Mouse (Mus musculus) midbrain, embryonic 10.5 days (tissue): ENCODE data around the gene Dnm2. TPM values are rescaled to one million over a fixed set of nuclear protein-coding genes. Genes with fewer than 3 reads are reported as not detected.

ENCODE experiments used
- DNase-seq: peaks from one replicate; pipeline ENCODE4 v3.0.0-alpha.2; 2017; ENCODE audit warnings: low spot score
- H3K27ac ChIP-seq: fragments of 300-500 bp; sonication (generic); replicated peaks from 2 replicates; pipeline ENCODE4 v1.5.1; 2016; ENCODE audit warnings: mild to moderate bottlenecking
- H3K27me3 ChIP-seq: fragments of 300-500 bp; sonication (generic); 2 replicates; pipeline ENCODE4 v1.6.1; 2016; ENCODE audit warnings: low read depth, mild to moderate bottlenecking; ENCODE audit not compliant: poor library complexity, severe bottlenecking
- H3K36me3 ChIP-seq: fragments of 300-500 bp; sonication (generic); 2 replicates; pipeline ENCODE4 v1.6.1; 2016; ENCODE audit warnings: mild to moderate bottlenecking, moderate library complexity
- H3K4me1 ChIP-seq: fragments of 300-500 bp; sonication (generic); 2 replicates; pipeline ENCODE4 v1.6.1; 2016
- H3K4me3 ChIP-seq: fragments of 300-500 bp; sonication (generic); 2 replicates; pipeline ENCODE4 v1.5.1; 2016; ENCODE audit warnings: mild to moderate bottlenecking, moderate library complexity
- H3K9me3 ChIP-seq: fragments of 300-500 bp; sonication (generic); replicated peaks from 2 replicates; pipeline ENCODE4 v1.6.1; 2016; ENCODE audit warnings: mild to moderate bottlenecking
- WGBS: fragments of 180-500 bp; shearing (Covaris S2); methylation state at CpG from one replicate; pipeline ENCODE4 v1.1.7; 2016; 5-methylcytosine and 5-hydroxymethylcytosine counted together
- microRNA-seq: library from miRNA; unstranded; fragments of <30 nt; microRNA quantifications from one replicate; pipeline ENCODE4, GENCODE M21; 2017
- polyA plus RNA-seq: library from polyadenylated mRNA; unstranded; fragments of >200 nt; fragmentation: Nextera tagmentation; extraction: Ambion mirVana; gene quantifications from 2 replicates; pipeline ENCODE4 v1.2.1, GENCODE M21; 2016

Dnm2 gene
- polyA plus RNA-seq, 1 experiment from 2014 or later: 70.4 TPM

DNA sequence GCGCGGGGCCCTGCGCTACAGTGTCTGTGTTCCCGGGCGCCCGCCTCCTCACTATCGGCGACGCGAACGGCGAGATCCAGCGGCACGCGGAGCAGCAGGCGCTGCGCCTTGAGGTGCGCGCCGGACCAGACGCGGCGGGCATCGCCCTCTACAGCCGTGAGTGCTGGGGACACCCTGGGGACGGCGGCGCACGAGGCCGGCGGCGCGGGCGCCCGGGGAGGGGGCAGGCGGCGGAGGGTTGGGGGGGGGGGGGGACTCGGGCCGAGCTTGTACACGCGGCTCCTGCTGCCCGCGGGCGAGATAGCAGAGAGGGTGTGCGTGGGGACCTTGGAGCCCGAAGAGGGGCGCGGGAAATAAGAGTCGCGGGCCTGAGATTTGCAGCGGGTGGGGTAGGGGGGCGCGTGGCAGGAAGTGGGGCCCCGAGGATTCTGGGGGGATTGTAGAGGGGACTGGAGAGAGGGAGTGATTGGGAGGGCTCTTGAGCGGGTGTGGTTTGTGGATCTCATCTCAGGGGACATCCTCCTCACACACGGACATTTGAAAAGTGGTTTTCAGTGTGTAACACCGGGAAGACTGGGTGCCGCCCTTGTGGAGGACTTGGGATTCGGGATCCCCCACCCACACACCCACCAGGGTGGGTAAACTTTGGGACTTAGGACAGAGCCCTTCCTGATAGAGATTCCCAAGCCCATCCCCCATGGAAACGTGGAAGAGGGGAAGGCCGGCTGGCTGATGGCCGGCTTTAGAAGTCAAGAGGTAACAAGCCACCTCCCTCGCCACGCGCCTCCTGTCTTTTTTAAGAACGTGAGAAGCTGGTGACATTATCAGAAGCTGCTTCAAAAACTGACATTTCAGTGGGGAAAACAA, 122.6 kb downstream of the Dnm2 start:
- H3K36me3 ChIP-seq: peaks cover 36% of the 10 kb centered on the region
- H3K27ac ChIP-seq: peak overlapping the region; percentile 99
- H3K4me3 ChIP-seq: peak overlapping the region; percentile 94
- peaks cover 30% of the 10 kb centered on the region for H3K4me1 ChIP-seq
- H3K27me3 ChIP-seq: no peaks in the 10 kb centered on the region
- H3K9me3 ChIP-seq: no peaks in the 10 kb centered on the region
- WGBS: 1% methylated on average over 64 of the region's 66 CpGs
- peak; percentile 74 for DNase-seq

- Histone ChIP-seq H3K36me3 (peaks cover 63% of the 10 kb centered on the region), H3K9me3 (no peaks in the 10 kb centered on the region), H3K4me3 (no peak overlapping the region), H3K27me3 (no peaks in the 10 kb centered on the region), H3K4me1 (peaks cover 16% of the 10 kb centered on the region), H3K27ac (no peak overlapping the region)
- WGBS: 94% methylated on average over 2 of the region's 2 CpGs
- no peak for DNase-seq
Observed at GRCm38 (mm10) chr9:21551049-21551448, 126.3 kb downstream of the Dnm2 start.

GRCm38 (mm10) chr9:21553607-21554273, 129.0 kb downstream of the Dnm2 start:
- Histone ChIP-seq H3K9me3 (no peaks in the 10 kb centered on the region), H3K4me3 (no peak overlapping the region), H3K4me1 (peaks cover 15% of the 10 kb centered on the region), H3K27ac (no peak overlapping the region), H3K27me3 (no peaks in the 10 kb centered on the region), H3K36me3 (peaks cover 85% of the 10 kb centered on the region)
- 93% methylated on average over 6 of the region's 6 CpGs for WGBS
- DNase-seq: no peak

- no peak overlapping the region for H3K27ac ChIP-seq
- no peaks in the 10 kb centered on the region for H3K27me3 ChIP-seq
- H3K4me1 ChIP-seq: peaks cover 9% of the 10 kb centered on the region
- H3K4me3 ChIP-seq: no peak overlapping the region
- no peak for DNase-seq
- no peaks in the 10 kb centered on the region for H3K9me3 ChIP-seq
- H3K36me3 ChIP-seq: peaks cover 85% of the 10 kb centered on the region
- 86% methylated on average over 6 of the region's 6 CpGs for WGBS
Observed at GRCm38 (mm10) chr9:21555198-21555742, 130.6 kb downstream of the Dnm2 start.

DNA sequence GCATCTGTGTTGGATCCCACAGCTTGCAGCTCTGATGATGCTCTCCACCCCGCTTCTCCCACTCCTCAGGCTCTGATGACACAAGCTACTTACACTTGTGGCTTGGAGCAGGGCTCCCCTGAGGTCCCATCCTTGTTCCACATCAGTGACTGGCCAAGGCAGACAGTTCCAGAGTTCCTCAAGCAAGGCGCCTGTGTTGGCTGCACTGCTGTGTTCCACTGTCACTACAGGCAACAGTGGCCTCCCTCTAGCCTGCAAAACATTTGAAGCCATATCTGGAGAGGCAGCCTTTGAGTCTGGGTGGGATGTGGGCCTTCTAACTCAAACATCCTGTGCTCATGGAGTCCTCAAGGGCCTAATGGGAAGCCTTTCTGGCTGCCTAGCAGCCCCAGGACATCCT, 132.3 kb downstream of the Dnm2 start:
- no peak overlapping the region for H3K4me3 ChIP-seq
- no peaks in the 10 kb centered on the region for H3K27me3 ChIP-seq
- WGBS: 92% methylated on average over 2 of the region's 2 CpGs
- DNase-seq: no peak
- 0 out of 2 replicates have a peak overlapping the region, but pooled peaks have one; percentile 49 for H3K27ac ChIP-seq
- H3K36me3 ChIP-seq: peaks cover 85% of the 10 kb centered on the region
- peaks cover 9% of the 10 kb centered on the region for H3K4me1 ChIP-seq
- no peaks in the 10 kb centered on the region for H3K9me3 ChIP-seq

Small RNAs within 50 kb of the gene (microRNA-seq; reads per million reads assigned to microRNA genes)
- gene Mir199a-1: 2.1 reads per million

Other genes starting within 250 kb of the Dnm2 start
- 47.1 and 50.8 TPM in 2 replicates for gene Keap1, start 185.5 kb upstream of the Dnm2 start, polyA plus RNA-seq
- 0.10 and 0.11 TPM in 2 replicates for gene S1pr5, start 176.5 kb upstream of the Dnm2 start, polyA plus RNA-seq
- gene Atg4d, start 159.6 kb upstream of the Dnm2 start, polyA plus RNA-seq: 48.6 and 49.9 TPM in 2 replicates
- gene Kri1, start 136.9 kb upstream of the Dnm2 start, polyA plus RNA-seq: 16.2 and 21.0 TPM in 2 replicates
- 51.4 and 61.3 TPM in 2 replicates for gene Cdkn2d, start 133.5 kb upstream of the Dnm2 start, polyA plus RNA-seq
- 1.1 and 2.9 TPM in 2 replicates for gene Ap1m2, start 112.6 kb upstream of the Dnm2 start, polyA plus RNA-seq
- 65.8 and 72.2 TPM in 2 replicates for gene Slc44a2, start 104.2 kb upstream of the Dnm2 start, polyA plus RNA-seq
- gene Ilf3, start 57.0 kb upstream of the Dnm2 start, polyA plus RNA-seq: 295 and 321 TPM in 2 replicates
- 64.8 and 73.1 TPM in 2 replicates for gene Qtrt1, start 13.1 kb upstream of the Dnm2 start, polyA plus RNA-seq
- gene Tmed1, start 85.3 kb downstream of the Dnm2 start, polyA plus RNA-seq: 106 and 116 TPM in 2 replicates
- 6.0 and 7.1 TPM in 2 replicates for gene AB124611, start 101.3 kb downstream of the Dnm2 start, polyA plus RNA-seq
- 54.3 and 57.5 TPM in 2 replicates for gene Carm1, start 122.0 kb downstream of the Dnm2 start, polyA plus RNA-seq
- 32.0 and 37.1 TPM in 2 replicates for gene Timm29, start 167.8 kb downstream of the Dnm2 start, polyA plus RNA-seq
- gene Yipf2, start 167.9 kb downstream of the Dnm2 start, polyA plus RNA-seq: 20.4 and 21.6 TPM in 2 replicates
- gene Smarca4, start 191.3 kb downstream of the Dnm2 start, polyA plus RNA-seq: 139 and 162 TPM in 2 replicates